Mouse (Mus musculus): ENCODE results near the gene Nenf.
A peak's percentile ranks its signal among the peaks of the same experiment; 100 is the strongest.

Gene Nenf

DNA sequence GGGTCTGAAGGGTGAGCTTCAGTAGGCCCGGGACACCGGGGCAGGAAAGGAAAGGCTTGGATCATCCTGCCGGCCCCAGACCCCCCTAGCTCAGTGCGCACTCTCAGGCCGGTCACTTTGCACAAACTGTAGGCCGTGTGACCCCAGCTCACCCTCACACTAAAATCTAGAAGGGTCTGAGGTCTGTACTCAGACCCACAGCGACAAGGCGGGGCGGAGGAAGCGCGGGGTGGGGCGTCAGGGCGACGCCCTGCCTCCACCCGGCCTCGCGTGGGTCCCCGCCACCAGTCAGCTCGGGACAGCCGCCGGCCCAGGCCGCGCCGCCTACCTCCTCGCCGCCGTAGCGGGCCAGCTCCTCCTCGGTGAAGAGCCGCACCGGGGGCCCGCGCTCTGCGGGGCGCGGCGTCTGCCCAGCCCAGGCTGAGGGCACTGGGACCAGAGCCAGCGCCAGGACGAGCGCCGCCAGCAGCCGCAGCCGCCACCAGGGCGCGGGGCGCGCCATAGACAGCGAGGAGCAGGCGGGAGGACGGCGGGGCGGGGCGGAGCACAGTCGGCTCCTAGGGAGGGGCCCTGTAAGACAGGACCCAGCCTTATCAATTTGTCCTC is at the start of gene Nenf:
Gene Nenf (minus strand): TSS at position 604 of the 606 bp plus-strand sequence.
- peak; percentile 25; the same call in 1 of the 2 replicates for TF ChIP-seq GATA4 (IDR thresholded peaks at IDR 0.05; ENCODE audit: insufficient replicate concordance, low read length)

DNA sequence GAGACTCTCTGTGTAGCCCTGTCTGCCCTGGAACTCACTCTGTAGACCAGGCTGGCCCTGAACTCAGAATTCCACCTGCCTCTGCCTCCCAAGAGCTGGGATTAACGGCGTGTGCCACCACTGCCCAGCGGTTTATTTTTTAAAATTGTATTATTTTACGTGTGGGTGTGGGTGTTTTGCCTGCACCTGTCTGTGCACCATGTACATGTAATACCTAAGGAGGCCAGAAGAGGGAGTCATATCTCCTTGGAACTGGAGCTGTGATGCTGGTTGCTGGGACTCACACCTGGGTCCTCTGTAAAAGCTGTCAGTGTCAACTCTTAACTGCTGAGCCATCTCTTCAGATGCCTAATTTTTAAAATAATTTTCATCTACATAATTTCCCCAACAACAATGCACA is 46.5 kb upstream of the Nenf start:
- no peak for TF ChIP-seq GATA4 (IDR thresholded peaks at IDR 0.05; ENCODE audit: insufficient replicate concordance, low read length)

DNA sequence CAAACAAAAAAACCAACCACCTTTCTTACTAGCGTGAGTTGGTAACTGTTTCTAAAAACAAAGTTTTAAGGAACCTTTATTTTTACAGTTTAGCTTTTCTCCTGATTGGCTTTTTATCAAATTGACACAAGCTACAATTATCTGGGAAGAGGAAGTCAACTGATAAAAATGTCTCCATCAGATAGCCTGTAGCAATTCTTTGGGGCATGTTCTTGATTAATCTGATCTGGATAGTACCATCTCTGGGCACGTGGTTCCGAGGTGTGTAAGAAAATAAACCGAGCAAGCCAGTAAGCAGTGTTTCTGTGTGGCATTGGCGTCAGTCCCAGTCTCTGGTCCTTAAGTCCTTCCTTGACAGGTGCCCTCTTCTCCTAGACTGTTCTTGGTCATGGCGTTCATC is 44.4 kb upstream of the Nenf start:
- no peak for TF ChIP-seq GATA4 (IDR thresholded peaks at IDR 0.05; ENCODE audit: insufficient replicate concordance, low read length)

DNA sequence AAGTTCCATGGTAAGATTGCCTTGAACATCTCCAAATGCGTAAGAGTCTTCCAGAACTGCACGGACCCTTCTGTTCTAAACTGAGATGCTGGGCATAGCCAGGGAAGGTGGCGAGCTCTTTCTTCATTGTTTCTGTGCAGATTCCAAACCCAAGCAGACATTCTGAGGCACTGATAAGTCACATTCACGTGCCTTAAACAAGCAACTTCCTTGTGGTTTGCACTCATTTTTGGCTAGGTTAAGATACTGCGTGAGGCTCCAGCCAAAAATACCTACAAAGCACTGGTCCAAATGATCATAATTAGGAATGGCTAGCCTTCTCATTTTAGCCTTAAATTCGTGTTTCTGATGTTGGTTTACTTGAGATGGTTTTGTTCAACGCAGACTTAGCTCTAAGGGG is 41.5 kb upstream of the Nenf start:
- TF ChIP-seq GATA4 (IDR thresholded peaks at IDR 0.05; ENCODE audit: insufficient replicate concordance, low read length), result no peak

DNA sequence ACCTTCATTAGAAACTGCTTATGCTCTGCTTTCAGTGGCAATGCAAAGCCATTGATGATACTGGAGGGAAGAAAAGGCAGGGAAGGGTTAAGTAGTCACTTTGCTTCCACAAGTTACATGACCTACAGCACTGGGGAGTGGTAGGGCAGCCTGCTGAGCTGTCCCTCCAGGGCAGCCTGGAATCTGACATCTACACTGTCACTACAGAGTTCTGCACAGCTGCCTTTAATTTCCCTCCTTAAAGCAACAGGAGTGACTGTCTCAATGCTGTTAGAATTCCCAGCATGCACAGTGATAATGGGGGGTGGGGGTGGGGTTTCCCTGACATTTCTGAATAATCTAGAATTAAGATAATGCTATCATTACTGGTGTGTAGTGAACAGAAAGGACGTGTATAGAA is 38.9 kb upstream of the Nenf start:
- TF ChIP-seq GATA4 (IDR thresholded peaks at IDR 0.05; ENCODE audit: insufficient replicate concordance, low read length), result no peak

DNA sequence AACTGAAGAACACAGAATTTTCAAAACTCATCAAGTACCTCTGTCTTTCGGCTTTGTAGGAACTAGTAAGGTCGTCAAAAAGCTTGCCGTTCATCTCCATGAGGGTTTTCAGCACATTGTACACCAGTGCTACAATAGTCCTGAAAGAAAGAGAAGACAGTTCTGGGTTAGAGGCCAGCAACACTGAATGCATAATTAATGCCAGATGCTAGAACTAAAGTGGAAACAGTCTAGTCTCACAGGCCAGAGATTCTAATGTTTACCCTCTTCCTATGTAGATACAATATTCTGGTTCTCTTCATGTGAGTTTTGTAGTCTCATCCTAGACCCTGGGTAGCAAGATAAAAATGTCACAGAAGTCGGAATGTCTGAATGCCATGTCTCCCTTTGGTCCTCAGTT is 35.8 kb upstream of the Nenf start:
- no peak for TF ChIP-seq GATA4 (IDR thresholded peaks at IDR 0.05; ENCODE audit: insufficient replicate concordance, low read length)

DNA sequence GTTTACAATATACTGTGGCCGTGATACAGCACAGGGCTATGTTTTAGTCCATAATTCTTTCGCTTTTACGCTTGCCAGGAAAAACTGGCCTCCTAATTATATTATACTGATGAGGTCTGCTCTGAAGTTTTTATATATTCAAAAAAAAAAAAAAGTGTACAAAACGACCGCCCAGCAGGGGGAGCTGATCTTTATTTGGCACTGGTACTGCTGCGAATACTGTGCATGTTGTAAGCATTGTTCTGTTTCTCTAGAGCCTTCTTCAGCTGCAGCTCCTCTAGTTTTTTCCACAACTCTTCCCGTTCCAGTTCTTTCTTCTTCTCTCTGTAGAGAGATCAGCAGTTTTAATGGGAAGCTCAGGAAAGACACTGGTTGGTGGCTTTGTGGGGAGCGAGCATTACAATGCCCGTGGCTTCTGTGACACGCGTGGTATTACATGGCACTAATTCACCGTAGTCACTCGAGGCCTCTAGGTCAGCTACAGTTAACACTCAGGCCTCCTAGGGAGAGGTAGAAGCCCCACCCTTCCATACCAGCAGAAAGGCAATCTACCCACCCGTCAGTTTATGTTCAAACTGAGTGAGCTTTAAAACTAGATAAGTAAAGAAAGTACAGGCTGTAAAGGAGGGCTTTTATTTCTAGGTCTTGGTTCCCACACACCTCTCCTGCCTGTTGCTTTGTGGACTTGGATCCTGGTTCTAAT is 34.9 kb upstream of the Nenf start:
- no peak for TF ChIP-seq GATA4 (IDR thresholded peaks at IDR 0.05; ENCODE audit: insufficient replicate concordance, low read length)

DNA sequence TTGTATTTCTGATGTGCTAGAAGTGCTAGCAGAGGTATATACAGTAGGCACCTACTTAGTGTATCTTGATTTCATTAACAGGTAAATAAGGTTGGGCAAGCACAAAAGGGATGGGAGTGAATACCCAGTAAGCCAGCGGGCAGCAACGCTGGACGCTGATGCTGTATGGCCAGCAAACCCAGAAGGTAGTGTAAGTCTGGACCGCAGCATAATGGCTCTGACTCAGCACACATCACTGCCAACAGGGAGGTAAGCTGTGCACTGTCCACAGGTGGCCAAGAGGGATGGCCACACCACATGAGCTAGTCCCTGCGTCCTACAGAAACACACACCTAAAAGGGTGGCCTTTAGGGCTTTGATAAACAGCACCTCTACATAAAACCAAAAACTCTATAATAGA is 32.4 kb upstream of the Nenf start:
- no peak for TF ChIP-seq GATA4 (IDR thresholded peaks at IDR 0.05; ENCODE audit: insufficient replicate concordance, low read length)

DNA sequence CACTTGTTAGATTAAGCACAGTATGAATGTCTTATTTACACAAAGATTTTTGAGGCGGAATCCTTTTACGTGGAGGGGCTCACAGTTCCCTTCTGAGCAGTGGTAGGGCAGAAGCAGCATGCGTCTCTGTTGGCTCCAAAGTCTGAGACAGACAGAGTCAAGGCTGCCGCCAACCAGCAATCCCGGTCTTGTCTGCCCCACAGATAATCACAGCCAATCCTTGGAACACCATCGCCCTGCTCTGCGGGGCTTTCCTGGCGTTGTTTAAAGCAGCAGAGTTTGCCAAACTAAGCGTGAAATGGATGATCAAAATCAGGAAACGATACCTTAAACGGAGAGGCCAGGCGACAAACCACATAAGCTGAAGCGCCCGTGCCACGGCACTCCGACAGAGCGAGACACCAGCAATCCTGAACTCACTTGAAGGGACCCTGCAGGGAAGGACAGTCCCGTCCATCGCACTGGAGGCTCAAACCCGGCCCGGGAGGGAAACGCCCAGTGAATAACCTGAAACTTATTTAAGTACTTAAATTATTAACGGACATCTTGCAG is 31.6 kb upstream of the Nenf start:
- no peak for TF ChIP-seq GATA4 (IDR thresholded peaks at IDR 0.05; ENCODE audit: insufficient replicate concordance, low read length)

DNA sequence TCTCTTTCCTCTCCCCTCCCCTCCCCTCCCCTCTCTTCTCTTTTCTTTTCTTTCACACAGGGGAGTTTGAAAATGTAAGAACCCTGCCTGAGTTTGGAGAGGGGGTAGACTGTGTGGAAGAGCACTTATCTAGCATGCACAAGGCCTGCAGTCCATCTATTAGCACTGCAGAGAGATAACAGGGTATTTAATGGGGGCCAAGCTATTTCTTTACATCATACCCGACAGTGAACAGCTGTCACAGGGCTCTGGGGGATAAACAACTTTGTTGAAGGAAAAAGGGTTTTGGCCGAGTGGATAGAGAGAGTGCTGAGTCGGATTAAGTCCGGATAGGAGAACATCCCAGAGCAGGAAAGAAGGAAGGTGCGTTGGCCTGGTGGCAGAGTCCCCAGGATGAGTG is 31.0 kb upstream of the Nenf start:
- TF ChIP-seq GATA4 (IDR thresholded peaks at IDR 0.05; ENCODE audit: insufficient replicate concordance, low read length), result no peak

DNA sequence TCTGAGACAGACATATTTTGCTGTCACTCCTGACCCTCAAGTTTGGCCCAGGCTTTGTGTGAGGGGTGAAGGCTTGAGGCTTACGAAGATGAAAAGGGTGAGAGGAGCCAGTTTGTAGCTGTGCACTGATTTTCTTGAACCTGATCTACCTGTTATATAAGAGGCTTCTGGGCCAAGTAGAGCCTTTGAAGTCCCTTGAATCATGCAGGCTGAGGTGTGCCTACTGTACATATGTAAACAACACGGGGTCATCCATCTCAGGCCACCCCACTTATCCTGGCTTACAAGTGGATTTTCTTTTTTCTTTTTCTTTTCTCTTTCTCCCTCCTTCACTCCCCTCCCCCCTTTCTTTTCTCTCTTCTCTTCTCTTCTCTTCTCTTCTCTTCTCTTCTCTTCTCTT is 30.6 kb upstream of the Nenf start:
- TF ChIP-seq GATA4 (IDR thresholded peaks at IDR 0.05; ENCODE audit: insufficient replicate concordance, low read length), result no peak

DNA sequence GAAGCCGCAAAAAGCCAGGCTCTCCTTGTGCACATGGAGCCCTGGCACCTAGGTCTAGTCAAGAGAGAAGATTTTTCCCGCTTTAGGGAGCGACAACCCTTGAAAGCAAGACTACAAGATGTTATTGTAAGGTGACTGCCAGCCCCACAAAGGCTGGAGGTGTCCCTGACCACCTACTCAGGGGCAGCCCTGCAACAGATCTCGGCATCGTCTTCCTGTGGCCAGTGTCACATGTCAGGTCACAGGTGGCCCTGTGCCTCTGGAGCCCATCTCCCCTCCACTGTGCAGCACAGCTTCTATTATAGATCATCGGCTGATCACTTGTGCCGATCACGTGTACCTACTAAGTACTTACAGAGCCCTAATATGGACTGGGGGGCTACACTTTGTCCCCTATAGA is 29.6 kb upstream of the Nenf start:
- no peak for TF ChIP-seq GATA4 (IDR thresholded peaks at IDR 0.05; ENCODE audit: insufficient replicate concordance, low read length)

DNA sequence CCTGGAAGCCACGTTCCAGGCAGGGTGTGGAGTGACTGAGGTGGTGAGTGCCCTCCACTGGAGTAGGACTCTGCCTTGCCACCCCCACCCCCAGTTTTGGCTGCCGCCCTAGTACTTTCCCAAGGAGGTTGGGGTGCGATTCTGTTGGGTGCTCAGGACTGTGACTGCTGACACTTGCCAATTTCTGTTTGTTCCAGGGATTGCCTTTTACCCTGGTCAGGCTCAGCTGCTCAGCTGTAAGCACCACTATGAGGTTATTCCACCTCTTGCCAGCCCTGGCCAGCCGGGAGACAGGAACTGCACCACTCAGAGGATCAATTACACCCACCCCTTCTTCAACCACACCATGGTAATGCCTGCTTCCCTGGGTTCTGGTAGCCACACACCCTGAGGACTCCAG is 22.5 kb upstream of the Nenf start:
- no peak for TF ChIP-seq GATA4 (IDR thresholded peaks at IDR 0.05; ENCODE audit: insufficient replicate concordance, low read length)

DNA sequence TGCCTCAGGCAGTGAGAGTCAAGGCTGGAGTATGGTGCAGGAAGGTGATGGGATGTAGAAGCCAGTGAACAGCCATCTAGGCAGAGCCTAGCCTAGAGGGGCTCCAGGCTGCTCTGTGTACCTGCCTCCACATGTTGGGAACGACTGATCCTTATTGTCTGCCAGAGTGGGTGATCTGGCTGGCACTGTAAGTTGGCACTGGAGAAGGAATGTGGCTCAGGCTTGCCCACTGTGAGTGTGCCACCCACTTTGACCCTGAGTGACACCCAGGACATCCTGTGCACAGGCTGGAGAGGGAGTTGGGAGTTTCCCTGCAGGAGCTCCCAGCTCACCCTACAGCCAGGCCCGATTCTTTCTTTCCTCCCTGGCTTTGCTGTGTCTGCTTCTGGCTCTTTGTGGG is 21.9 kb upstream of the Nenf start:
- TF ChIP-seq GATA4 (IDR thresholded peaks at IDR 0.05; ENCODE audit: insufficient replicate concordance, low read length), result no peak

DNA sequence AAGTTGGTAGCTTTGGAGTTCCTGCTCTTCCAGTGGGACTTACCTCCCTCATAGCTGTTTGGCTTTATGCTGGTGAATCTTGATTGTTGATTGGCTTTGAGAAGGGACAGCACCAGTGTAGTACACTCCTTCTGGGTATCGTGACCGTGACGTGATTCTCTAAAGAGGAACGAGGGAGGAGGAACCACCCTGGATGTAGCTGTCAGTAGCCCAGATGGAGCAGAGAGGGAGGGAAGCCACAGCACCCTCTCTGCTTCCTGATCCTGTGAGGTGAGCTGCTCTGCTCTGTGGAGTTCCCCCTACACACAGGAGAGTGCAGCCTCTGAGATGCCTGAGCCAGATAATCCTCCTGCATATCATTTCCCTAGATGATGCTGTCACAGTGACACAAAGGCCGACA is 16.5 kb upstream of the Nenf start:
- no peak for TF ChIP-seq GATA4 (IDR thresholded peaks at IDR 0.05; ENCODE audit: insufficient replicate concordance, low read length)

DNA sequence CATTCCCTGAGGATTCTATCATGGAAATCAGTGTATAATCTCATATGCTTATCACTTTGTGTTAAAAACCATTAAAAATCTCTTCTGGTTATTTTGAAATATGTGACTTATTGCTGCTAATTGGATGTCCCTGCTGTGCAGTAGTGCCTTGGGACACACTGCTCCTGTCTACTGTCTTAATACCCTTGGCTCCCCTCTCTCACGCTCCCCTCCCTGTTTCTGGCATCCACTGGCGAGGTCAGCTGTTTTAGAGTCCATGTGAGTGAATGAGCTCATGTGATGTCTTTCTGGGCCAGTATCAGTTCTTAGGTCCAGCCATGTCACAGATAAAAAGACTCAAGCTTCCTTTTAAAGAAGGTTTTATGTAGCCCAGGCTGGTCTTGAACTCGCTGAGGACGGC is 12.4 kb upstream of the Nenf start:
- no peak for TF ChIP-seq GATA4 (IDR thresholded peaks at IDR 0.05; ENCODE audit: insufficient replicate concordance, low read length)

DNA sequence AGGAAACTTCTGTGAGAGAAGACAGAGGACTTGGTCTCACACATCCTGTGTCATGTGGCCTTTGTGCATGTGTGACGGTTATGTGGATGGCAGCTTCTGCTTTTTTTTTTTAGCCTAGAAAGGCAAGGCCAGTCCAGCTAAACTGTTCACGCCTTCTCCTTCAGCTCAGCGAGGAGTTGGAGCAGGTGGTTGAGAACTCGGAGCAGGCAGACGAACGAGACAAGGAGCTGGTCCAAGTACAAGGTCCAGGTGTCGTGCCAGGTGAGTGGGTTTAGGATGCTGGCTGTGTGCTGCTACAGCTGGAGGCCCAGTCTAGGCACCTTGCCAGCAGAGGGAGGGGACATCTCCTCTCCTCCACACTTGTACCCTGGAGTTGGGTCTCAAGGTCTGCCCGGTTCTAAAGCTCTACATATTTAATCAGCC is 10.0 kb upstream of the Nenf start:
- no peak for TF ChIP-seq GATA4 (IDR thresholded peaks at IDR 0.05; ENCODE audit: insufficient replicate concordance, low read length)

Measured in liver, adult (tissue).